Mouse (Mus musculus) adrenal gland, postnatal 4 days (tissue): ENCODE results near the gene Tmem94. TPM values are rescaled to one million over a fixed set of nuclear protein-coding genes. Genes with fewer than 3 reads are reported as not detected.

Source experiments
- DNase-seq, 2 experiments: peaks; one replicate each; pipeline ENCODE4 v3.0.0; 2021 to 2022; ENCODE audit warnings: low spot score in 2 of 2, mixed read lengths in 2 of 2
- total RNA-seq, 2 experiments: library from RNA; stranded (reverse); gene quantifications; 2 replicates each; pipeline ENCODE4 v1.2.3; 2021

Gene Tmem94
- total RNA-seq, 2 experiments from 2014 or later: 67.4 to 71.0 TPM

- DNase-seq: peak in 1 of 2 experiments; percentile 60
Measured at GRCm38 (mm10) chr11:115765607-115766141, 441 bp downstream of the Tmem94 start.

- DNase-seq: no peak
Measured at GRCm38 (mm10) chr11:115766356-115766943, 1.2 kb downstream of the Tmem94 start.

- DNase-seq: no peak
Measured at GRCm38 (mm10) chr11:115766981-115767380, 1.7 kb downstream of the Tmem94 start.

- DNase-seq: no peak
Measured at GRCm38 (mm10) chr11:115768896-115769295, 3.7 kb downstream of the Tmem94 start.

GRCm38 (mm10) chr11:115774653-115775052 lies 9.4 kb downstream of the Tmem94 start:
- no peak for DNase-seq

GRCm38 (mm10) chr11:115775821-115776665 lies 10.8 kb downstream of the Tmem94 start:
- DNase-seq: peak in 1 of 2 experiments; percentile 46

- DNase-seq: no peak
Measured at GRCm38 (mm10) chr11:115776954-115777353, 11.7 kb downstream of the Tmem94 start.

GRCm38 (mm10) chr11:115777487-115778335 lies 12.5 kb downstream of the Tmem94 start:
- DNase-seq: no peak

- DNase-seq: peak; percentile 42 to 70
Measured at GRCm38 (mm10) chr11:115779038-115779571, 13.9 kb downstream of the Tmem94 start.

GRCm38 (mm10) chr11:115780141-115781070 lies 15.2 kb downstream of the Tmem94 start:
- DNase-seq: no peak

GRCm38 (mm10) chr11:115786473-115786872 lies 21.2 kb downstream of the Tmem94 start:
- no peak for DNase-seq

GRCm38 (mm10) chr11:115789787-115790186 lies 24.6 kb downstream of the Tmem94 start:
- no peak for DNase-seq

- no peak for DNase-seq
Measured at GRCm38 (mm10) chr11:115791919-115792318, 26.7 kb downstream of the Tmem94 start.

- DNase-seq: no peak
Measured at GRCm38 (mm10) chr11:115792353-115792752, 27.1 kb downstream of the Tmem94 start.

- DNase-seq: no peak
Measured at GRCm38 (mm10) chr11:115796898-115797297, 31.7 kb downstream of the Tmem94 start.

- DNase-seq: no peak
Measured at GRCm38 (mm10) chr11:115797665-115798064, 32.4 kb downstream of the Tmem94 start.

GRCm38 (mm10) chr11:115800981-115801380 lies 35.7 kb downstream of the Tmem94 start:
- no peak for DNase-seq

- no peak for DNase-seq
Measured at GRCm38 (mm10) chr11:115803072-115803709, 38.0 kb downstream of the Tmem94 start.

GRCm38 (mm10) chr11:115805005-115805404 lies 39.8 kb downstream of the Tmem94 start:
- DNase-seq: no peak
